Mouse (Mus musculus) ovary, postnatal 14 days (tissue): ENCODE measurements around the gene Fam178b.
"Not testable (repeated sequence)": the region's sequence is repeated elsewhere in the genome, so short reads cannot be mapped to it uniquely, and the experiment has no call there.

Source experiments
- DNase-seq: peaks from one replicate; pipeline ENCODE4 v3.0.0; 2022; ENCODE audit warnings: low spot score

Fam178b gene

DNA sequence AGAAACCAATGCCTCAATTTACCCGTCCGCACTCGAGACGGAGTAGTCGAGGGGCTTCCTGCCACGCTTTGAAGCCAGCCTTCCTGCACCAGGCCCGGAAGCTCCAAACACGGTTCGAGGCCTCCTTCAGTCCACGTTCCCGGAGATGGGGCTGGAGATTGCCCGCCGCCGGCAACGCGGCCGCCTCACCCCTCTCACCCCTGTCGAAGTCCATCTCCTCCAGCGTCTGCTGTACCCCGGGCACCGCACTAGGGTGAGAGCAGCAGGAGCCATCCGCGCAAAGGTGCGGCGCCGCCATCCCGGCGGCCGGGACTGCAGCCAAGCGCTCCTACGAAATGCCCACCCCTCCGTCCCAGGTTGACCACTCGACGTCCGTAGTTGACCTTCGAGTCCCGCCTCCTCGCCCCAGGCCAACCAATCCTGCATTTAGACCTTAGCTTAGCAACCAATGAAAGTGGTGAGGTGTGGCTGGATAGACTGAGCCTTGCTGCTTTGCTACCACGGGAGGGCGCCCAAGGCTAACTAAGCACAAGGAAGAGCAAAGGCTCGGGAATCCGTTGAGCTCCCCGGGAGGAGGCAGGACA lies 136.0 kb downstream of the Fam178b start, which contains the start of gene Ankrd39:
Ankrd39 (minus strand) TSS at position 558 of the 584 bp plus-strand sequence.
- DNase-seq, result peak; percentile 91

DNA sequence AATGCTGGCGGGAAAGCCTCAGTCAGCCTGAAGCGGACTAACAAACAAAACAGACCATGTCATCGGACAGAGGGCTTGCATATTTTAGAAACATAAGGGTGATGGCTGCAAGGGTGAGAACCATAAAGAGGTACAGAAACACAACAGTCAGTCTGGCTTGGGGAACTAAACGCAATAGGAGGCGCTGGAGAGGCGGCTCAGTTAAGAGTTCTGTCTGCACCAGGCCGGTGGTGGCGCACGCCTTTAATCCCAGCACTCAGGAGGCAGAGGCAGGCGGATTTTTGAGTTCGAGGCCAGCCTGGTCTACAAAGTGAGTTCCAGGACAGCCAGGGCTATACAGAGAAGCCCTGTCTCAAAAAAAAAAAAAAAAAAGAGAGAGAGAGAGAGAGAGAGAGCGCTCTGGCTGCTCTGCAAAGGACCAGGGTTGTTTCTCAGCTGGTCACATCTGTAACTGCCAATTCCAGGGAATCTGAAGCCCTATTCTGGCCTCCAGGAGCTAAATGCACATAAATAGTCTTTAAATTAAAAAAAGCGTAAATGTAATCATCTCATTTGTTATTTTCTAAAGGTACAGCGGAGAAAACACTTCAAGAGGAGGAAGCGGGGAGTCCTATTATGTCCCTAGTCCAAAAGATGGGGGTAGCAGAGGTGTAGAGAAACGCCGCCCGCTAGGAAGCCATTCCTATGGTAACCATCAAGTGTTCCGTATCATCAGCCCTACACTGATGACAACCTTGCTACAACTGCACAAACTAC lies 137.0 kb downstream of the Fam178b start:
- DNase-seq, result no peak

DNA sequence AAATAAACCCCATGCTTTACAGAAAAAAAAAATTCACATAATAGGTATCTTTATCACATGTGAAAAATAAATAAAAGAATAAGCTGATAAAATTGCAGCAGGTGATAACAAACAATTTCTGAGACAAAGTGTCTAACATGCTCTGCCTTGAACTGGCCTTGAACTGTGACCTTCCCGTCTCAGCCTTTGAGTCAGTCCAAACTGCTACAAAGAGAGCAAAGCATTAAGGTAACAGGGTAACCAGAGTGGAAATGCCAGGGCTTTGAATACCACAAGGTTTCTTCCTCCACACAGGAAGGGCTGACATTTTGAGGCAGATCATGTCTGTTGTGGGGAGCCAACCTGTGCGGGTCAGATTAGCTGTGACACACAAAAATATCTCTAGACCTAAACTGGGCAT lies 137.6 kb downstream of the Fam178b start:
- DNase-seq, result no peak

DNA sequence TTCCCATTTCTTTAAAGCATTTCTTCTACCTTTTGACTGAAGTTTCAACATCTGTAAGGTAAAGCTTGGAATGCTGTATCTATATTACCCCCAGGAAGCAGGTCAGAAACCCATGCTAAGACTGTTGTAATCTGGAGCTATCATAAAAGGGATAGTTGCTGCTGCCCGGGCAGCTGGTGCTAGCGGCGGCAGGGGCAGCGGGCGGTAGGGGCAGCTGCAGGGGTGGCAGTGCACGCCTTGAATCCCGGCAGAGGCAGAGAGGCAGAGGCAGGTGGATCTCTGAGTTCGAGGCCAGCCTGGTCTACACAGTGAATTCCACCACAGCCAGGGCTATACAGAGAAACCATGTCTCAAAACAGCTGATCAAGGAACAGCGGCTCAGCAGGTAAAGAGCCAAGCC lies 140.1 kb downstream of the Fam178b start:
- no peak for DNase-seq

DNA sequence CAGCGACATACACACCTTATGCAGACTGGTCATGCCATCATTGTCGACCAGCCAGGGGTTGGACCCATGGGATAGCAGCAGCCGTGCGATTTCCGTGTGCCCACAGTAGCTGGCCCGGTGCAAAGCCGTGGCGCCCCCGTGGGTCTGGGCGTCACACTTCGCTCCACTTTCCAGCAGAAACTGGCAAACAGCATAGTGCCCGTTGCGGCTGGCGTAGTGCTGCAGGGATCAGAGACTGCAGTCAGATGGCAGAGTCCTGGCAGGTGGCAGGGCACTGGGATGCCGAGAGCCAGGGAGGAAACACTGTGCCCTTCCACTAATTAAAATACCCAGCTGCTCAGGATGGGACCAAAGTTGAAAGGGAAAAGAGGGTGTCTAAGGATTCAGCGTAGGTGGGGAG lies 141.1 kb downstream of the Fam178b start:
- no peak for DNase-seq

DNA sequence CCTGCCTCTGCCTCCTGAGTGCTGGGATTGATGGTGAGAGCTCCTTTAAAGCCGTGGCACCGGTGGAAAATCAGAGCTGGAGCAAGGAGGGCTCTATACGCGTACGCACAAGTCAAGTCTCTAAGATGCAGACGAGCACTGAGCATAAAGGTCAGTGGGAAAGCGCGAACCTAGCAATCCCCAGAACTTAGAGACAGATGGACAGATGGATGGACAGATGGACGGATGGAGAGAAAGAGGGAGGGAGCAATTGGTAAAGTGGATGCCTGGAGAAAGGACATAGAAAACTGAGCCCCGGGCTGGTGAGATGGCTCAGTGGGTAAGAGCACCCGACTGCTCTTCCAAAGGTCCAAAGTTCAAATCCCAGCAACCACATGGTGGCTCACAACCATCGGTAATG lies 142.2 kb downstream of the Fam178b start:
- no peak for DNase-seq

DNA sequence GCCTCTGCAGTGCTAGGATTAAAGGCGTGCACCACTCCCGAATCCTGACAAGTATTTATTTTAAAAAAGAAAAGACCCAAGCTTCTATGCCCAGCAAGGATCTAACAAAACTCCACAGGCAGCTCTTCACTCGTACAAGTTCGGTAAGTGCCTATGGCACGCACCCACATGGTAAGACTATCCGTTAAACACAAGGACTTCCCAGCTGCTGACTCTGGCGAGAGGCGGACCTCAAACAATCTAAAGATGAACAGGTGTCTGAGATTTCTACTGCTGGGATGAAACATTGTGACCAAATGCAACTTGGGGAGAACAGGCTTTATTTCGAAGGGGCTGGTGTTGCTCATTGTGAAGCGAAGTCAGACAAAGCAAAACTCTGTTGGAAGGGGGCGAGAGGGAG lies 142.9 kb downstream of the Fam178b start:
- DNase-seq, result no peak

DNA sequence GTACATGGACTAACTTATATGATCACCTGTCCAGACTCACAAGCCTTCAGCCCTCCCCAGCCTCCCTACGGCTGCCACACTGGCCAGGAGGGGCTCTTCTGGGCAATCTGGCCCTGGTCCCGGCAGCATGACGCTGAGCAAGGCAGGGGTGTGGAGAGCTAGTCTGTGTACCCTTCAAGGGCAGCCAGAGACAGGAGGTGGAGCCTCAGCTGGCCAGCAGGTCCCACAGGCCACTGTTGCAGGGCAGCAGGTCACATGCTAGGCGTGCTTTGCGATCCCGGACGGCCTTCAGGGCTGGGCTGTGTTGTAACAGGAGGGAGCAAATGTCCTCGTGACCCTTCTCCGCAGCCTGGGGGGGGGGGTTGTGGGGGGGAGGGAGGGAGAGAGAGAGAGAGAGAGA lies 143.8 kb downstream of the Fam178b start, which contains the start of gene Gm42417:
Gm42417 (minus strand) TSS at position 244 of the 400 bp plus-strand sequence.
- DNase-seq, result no peak

DNA sequence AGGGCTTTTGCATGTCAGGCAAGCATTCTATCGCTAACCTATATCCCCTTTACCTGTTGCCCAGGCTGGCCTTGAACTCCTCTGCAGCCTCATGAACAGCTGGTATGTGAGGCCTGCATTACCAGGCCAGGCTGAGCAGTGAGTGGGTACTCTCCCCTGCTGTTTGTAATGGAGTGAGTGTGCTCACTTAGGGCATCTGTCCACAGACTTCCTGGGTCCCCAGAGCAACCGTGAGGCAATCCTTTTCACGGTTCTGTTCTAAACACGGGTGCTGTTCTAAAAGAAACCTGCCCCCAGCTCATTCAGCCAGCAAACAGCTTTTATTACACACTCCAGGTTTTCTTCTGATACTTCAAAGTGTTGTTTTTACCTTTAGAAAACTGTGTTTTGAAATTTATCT lies 144.3 kb downstream of the Fam178b start:
- DNase-seq, result no peak

DNA sequence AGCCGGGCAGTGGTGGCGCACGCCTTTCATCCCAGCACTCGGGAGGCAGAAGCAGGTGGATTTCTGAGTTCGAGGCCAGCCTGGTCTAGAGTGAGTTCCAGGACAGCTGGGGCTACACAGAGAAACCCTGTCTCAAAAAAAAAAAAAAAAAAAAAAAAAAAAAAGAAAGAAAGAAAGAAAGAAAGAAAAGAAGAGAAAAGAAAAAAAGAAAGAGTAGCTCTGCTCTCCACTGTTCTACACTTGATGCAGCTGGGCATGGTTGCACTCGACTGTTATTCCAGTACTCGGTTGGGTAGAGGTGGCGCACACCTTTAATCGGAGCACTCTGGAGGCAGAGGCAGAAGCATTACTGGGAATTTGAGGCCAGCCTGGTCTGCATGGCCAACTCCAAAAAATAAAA lies 146.2 kb downstream of the Fam178b start, which contains the start of gene Ankrd23:
Ankrd23 (minus strand) TSS at position 101 of the 400 bp plus-strand sequence.
- DNase-seq, result not testable (repeated sequence)

DNA sequence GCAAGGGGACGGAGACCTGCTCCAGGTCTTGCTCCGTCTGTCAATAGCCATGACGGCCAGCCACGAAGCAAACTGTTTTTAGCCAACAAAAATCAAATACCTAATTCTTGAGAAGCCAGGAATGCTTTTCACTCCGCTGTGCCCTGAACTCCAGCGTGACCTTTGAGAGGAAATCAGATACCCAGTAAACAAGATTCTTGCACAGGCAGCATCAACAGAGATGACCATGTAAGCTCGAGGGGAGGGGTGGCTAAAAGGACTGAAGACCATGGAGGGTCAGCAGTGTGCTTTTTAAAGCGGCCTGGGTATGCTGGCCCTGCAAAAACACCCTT lies 146.6 kb downstream of the Fam178b start:
- DNase-seq, result no peak

DNA sequence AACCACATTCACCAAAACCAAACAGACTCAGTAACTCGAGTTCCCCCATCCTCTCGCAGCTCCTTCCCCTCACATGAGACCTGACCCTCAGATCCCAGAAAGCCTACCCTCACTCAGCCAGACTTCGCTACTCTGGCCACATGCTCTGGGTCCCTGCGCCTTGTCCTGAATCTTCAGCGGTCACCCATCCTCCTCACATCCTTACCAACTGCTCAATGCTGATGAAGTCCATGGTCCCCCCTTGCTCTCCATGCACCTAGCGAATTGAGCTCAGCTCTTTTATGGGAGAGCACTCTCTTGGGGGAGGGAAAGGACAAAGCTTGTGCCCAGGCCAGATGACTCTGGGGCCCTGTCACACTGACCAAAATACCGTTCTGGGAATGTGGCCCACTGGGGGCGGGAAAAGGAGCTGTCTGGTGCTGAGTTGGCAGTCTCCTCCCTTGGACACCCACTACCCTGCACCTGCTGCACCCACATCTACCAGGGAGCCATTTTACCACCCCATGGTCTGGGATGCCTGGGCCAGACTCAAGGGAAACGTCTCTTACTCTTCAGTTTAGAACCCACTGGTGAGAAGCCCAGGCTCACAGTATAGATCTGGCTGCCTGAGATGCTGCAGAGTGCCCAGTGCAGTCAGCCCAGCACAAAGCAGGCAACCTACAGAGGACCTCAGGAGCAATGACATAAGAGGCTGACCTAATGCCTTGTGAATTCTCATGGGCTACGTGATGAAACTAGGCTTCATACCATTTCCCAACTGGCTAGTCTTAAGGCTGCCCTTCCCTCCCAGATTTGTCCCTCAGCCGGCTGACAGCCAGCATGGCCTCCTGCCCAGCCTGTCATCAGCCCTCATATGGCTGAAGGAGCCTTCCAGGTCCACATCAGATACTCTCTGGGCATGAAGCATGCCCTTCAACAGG lies 147.2 kb downstream of the Fam178b start:
- no peak for DNase-seq

DNA sequence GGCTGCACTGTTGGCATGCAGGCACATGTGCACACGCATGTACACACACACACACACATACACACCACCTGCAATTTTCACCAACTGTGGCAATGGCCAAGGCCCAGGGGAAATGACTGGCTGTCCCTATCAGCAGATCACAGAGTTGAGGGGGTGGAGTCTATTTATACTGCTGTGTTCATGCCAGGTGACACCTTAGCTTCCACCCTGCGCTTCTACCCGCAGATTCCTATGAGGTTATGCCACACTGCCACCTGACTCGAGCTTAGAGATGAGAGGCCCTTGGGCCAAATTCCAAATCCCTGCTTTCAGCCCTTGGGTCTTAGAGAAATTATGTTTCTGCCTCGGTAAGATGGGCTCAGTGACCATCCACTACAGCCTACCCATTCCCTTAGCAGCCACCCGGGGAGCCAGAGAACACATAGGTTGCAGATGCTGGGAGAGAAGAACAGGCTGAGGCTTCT lies 148.4 kb downstream of the Fam178b start:
- no peak for DNase-seq

DNA sequence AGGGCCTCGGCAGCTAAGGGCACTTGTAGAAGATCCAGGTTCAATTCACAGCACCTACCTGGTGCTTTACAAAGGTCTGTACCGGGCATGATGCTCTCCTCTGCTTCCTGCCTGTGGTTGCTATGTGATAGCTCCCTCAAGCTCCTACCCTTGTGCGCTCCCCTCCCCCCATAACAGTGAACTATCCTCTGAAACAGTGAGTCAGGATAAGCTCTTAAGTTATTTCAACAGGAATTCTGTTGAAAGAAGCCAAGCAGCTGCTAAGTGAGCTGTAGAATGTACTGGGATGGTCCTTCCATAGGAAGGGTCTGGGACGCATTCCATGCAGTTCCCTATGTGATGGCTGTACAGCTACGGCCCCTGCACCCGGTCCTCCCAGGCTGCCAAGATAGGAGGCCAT lies 149.4 kb downstream of the Fam178b start:
- no peak for DNase-seq

DNA sequence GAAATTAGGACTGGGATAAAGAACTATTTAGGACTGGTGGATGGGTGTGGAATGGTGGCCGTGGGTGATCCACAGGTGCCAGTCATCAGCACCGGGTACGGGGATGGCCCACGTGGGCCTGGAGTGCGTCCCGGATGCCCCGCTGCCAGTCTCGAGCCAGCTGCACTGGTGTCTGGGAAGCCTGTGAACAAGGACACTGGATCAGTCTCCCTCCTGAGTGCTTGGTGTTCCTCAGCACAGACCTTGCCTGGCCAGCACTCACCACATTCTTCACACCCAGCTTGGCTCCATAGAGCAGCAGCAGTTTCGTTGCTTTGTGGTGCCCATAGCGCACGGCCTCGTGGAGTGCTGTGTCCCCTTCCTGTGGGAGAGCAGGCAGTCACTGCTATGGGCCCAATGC lies 151.5 kb downstream of the Fam178b start:
- no peak for DNase-seq

DNA sequence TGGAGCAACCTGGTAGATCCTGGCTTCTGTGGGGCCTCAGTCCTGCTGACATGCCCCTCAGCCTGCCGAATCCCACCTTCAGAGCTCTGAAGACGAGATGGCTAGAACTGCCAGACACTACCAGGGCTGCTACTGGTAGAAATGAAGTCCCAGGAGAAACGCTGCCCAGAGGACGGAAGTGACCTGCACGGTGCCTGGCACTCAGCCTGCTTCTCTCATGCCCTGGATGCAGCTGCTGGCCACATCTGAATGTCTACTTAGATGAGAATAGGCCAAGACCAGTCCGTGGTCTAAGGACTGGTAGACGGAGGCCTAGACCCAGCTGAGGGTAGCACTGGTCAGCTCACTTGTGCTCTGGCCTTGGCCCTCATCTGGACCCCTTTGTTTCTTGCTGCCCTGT lies 152.0 kb downstream of the Fam178b start:
- no peak for DNase-seq

DNA sequence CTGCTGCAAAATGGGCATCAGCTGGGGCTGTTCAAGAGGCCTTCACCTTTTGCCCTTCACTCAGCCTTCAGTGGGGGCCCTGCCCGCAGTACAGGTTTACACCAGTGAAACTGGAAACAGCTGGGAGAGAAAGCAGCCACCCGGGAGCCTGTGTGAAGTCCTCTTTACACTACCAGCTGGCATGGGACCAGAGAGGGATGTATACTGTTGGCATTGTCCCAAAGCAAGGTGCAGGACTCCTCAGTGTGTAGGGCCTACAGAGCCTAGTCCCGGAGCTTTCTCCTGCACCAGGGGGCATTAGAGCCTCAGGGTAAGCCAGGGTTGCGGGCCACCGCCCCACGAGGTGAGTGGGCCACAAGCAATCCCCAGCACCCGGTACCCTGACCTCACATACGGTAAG lies 152.5 kb downstream of the Fam178b start:
- no peak for DNase-seq

DNA sequence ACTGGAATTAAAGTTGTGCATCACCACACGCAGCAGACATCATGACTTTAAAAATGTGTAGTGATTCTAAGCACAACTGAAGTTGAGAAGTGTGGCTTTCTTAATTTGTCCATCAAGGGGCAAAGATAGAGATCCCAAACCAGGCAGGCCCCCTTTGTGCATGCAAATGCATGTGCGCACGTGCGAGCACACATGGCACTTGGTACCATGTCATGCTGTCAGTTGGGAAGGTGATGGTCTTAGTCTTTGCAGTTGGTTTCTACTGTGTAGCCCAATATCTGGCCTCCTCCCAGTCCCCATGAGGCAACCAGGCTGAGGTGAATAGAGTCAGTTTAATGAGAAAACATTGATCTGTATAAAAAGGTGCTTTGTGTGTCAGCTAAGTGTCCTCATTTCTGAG lies 153.1 kb downstream of the Fam178b start:
- no peak for DNase-seq

DNA sequence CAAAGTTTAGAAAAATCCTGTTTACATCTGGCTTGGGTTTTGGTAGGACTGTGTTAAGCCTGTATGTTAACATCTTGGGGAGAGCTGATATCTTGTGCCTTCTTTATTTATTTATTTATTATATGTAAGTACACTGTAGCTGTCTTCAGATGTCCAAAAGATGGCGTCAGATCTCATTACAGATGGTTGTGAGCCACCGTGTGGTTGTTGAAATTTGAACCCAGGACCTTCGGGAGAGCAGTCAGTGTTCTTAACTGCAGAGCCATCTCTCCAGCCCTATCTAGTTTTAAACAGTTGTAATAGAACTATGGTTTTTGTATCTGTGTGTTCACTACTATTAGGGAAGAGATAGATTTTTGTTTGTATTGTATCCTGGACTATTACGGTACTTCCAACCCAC lies 153.7 kb downstream of the Fam178b start:
- DNase-seq, result no peak

DNA sequence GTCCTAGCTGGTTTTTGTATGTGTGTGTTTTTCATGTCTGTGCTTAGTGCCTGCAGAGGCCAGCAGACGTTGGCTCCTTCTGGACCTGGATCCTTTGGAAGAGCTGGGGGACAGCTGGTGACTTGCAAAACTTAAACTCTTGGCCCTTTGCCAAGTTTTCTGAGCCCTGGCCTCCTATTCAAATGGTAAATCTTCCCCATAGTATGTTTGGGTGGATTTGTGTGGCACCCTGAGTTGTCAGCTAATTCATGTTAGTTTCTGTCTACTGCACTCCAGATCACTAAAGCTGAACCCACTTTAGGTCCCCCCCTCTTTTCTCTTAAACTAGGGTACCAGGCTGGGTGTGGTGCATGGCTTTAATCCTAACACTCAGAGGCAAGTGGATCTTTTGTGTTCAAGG lies 154.6 kb downstream of the Fam178b start:
- DNase-seq, result no peak

DNA sequence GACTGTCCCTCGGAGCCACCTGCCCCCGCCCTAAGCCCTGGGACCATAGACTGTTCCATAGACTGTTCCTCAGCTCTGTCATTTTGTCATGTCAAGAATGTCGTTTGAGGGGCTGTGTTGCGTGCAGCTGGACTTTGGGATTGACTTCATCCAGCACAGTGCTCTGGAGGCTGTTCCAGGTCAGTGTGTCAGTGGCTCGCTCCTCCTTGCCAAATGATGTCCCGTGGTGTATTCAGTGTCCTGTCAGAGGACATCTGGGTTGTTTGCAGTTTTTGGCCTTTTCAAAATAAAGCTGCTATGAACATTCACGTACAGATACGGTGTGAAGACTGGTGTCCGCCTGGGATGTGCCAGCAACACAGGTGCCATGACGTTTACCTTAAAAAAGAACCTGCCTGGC lies 156.1 kb downstream of the Fam178b start:
- no peak for DNase-seq

DNA sequence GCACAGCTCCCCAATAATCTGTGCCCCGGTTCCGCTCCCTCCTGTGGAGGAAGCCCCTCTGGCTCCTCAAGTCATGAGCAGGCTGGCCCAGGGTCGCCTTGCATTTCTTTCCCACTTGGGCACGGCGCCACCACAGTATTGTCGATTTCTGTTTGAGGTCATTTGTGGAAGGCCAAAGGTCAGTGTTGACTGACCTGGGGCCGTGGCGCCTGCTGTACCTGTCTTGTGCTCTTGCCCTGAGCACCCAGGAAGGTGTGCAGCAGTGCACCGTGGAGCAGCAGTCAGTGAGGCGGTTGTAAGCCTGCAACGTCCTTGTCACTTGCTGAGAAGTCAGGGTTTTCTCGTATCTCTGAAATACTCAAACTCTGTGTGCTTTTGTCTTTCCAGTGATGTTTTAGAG lies 157.2 kb downstream of the Fam178b start:
- no peak for DNase-seq

DNA sequence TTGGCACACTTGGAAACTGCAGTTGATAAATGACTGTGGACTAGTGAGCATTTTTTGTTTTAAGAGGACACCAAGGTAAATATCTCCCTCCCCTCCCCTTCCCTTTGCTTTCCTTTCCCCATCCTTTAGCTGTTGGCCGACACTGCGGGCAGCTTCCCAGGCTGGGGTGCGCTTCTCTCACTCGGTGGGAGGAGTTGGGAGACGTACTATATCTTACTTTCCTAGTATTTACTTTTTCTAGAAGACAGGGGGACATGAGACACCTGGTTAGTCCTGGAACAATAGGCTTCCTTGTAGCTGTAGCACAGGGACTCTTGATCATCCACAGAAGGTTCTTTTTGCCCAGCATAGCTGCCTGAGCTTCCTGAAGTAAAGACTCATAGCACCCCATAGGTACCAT lies 158.9 kb downstream of the Fam178b start:
- DNase-seq, result no peak
